Mouse (Mus musculus) midbrain, embryonic 14.5 days (tissue): ENCODE measurements around the gene Pdhb. TPM values are rescaled to one million over a fixed set of nuclear protein-coding genes. Genes with fewer than 3 reads are reported as not detected.

Source experiments
- polyA plus RNA-seq: library from polyadenylated mRNA; unstranded; fragments of >200 nt; fragmentation: Nextera tagmentation; extraction: Ambion mirVana; gene quantifications from 2 replicates; pipeline ENCODE4 v1.2.1, GENCODE M21; 2014

Pdhb gene
- polyA plus RNA-seq, 1 experiment from 2014 or later: 242 TPM

Other genes starting within 250 kb of the Pdhb start
- not detected in 2 replicates for gene Gm45521, start 215.7 kb downstream of the Pdhb start, polyA plus RNA-seq
- gene Dnase1l3, start 178.5 kb downstream of the Pdhb start, polyA plus RNA-seq: 0.09 TPM in 1 of 2 replicates, not detected in the other
- 31.0 and 31.6 TPM in 2 replicates for gene Abhd6, start 170.1 kb downstream of the Pdhb start, polyA plus RNA-seq
- 52.1 and 59.6 TPM in 2 replicates for gene Rpp14, start 92.7 kb downstream of the Pdhb start, polyA plus RNA-seq
- 48.4 and 57.1 TPM in 2 replicates for gene Pxk, start 74.8 kb downstream of the Pdhb start, polyA plus RNA-seq
- gene Kctd6, start 41.1 kb upstream of the Pdhb start, polyA plus RNA-seq: 9.1 and 11.6 TPM in 2 replicates
- gene Acox2, start 86.3 kb upstream of the Pdhb start, polyA plus RNA-seq: not detected in 2 replicates
- 0.08 TPM in 2 replicates for gene Fam107a, start 145.0 kb upstream of the Pdhb start, polyA plus RNA-seq
- gene Oit1, start 205.7 kb upstream of the Pdhb start, polyA plus RNA-seq: 0.18 TPM in 1 of 2 replicates, not detected in the other